Mouse (Mus musculus) cerebellum, adult 2 months (tissue): ENCODE measurements at regions not wholly inside any gene's neighbourhood (a gene's known extent, or its start where the extent isn't known, plus 50 kb on each side); places are given as distances from the start of the nearest gene placed in this dataset.

Source experiments
- CTCF ChIP-seq: fragments of 200-500 bp; IDR thresholded peaks from 2 replicates; pipeline ENCODE4 v1.5.1; 2011; ENCODE audit warnings: low read depth, mild to moderate bottlenecking, control low read depth, low read length, moderate library complexity, borderline replicate concordance; ENCODE audit not compliant: insufficient read depth
- POLR2A ChIP-seq: fragments of 200-500 bp; IDR thresholded peaks from 2 replicates; pipeline ENCODE4 v1.6.1; 2011; ENCODE audit warnings: low read length, control low read depth, borderline replicate concordance; ENCODE audit not compliant: insufficient read depth

DNA sequence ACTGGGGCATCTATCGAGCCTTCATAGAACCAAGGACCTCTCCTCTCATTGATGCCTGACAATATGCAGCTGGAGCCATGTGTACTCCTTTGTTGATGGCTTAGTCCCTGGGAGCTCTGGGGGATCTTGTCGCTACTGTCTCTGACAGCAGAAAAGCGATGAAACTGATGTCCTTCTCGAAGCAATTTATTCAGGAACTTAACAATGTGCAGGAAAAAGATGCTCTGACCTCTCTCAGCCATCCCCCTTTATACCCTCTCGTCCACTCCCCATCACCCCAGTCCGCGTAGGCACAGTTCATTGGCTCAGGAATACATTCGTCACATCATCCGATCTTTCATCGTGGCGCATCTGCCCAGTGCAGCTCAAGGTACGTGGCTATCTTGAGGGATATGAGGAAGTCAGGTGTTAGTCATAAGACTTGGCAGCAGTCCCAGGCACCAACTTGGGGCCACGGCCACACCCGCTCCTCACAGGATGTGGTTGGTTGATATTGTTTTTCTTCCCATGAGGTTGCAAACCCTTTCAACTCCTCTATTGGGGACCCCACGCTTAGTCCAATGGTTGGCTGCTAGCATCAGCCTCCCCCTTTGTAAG lies 516.3 kb upstream of the Got2 start:
- TF ChIP-seq CTCF: no peak
- no peak for TF ChIP-seq POLR2A
